Mouse (Mus musculus) liver, adult 2 months (tissue): ENCODE data around the gene March2. TPM values are rescaled to one million over a fixed set of nuclear protein-coding genes. Genes with fewer than 3 reads are reported as not detected.
A peak's percentile ranks its signal among the peaks of the same experiment; 100 is the strongest.

Experiments
- DNase-seq: peaks from one replicate; pipeline ENCODE4 v3.0.0-alpha.2; 2011; ENCODE audit warnings: low read depth, low spot score; ENCODE audit errors: extremely low read depth
- H3K27ac ChIP-seq: fragments of 200-500 bp; replicated peaks from 2 replicates; pipeline ENCODE4 v1.5.1; 2012; ENCODE audit warnings: low read depth, mild to moderate bottlenecking, control low read depth, inconsistent platforms, low read length; ENCODE audit not compliant: insufficient read depth
- H3K27me3 ChIP-seq: fragments of 200-500 bp; 2 replicates; pipeline ENCODE4 v1.6.1; 2012; ENCODE audit warnings: mild to moderate bottlenecking, moderate library complexity, low read length, inconsistent platforms; ENCODE audit not compliant: control insufficient read depth, insufficient read depth
- H3K36me3 ChIP-seq: fragments of 200-500 bp; 2 replicates; pipeline ENCODE4 v1.6.1; 2012; ENCODE audit warnings: low read length, inconsistent platforms; ENCODE audit not compliant: control insufficient read depth, insufficient read depth
- H3K4me1 ChIP-seq: fragments of 200-500 bp; 2 replicates; pipeline ENCODE4 v1.6.1; 2011; ENCODE audit warnings: low read length; ENCODE audit not compliant: control insufficient read depth, insufficient read depth
- H3K4me3 ChIP-seq: fragments of 200-500 bp; 2 replicates; pipeline ENCODE4 v1.5.1; 2011; ENCODE audit warnings: low read depth, mild to moderate bottlenecking, control low read depth, low read length, moderate library complexity; ENCODE audit not compliant: insufficient read depth
- H3K79me2 ChIP-seq: fragments of 200-500 bp; 2 replicates; pipeline ENCODE4 v1.6.1; 2012; ENCODE audit warnings: inconsistent platforms, mild to moderate bottlenecking, low read length, moderate library complexity; ENCODE audit not compliant: control insufficient read depth, insufficient read depth
- H3K9ac ChIP-seq: fragments of 200-500 bp; 2 replicates; pipeline ENCODE4 v1.6.1; 2012; ENCODE audit warnings: low read depth, mild to moderate bottlenecking, control low read depth, inconsistent platforms, low read length
- CTCF ChIP-seq: fragments of 200-500 bp; IDR thresholded peaks from 2 replicates; pipeline ENCODE4 v1.5.1; 2011; ENCODE audit warnings: low read depth, low read length, control low read depth
- POLR2A ChIP-seq: fragments of 200-500 bp; IDR thresholded peaks from 2 replicates; pipeline ENCODE4 v1.6.1; 2011; ENCODE audit warnings: low read length, control low read depth; ENCODE audit not compliant: insufficient read depth; ENCODE audit errors: extremely low read depth
- WGBS: fragments of 180-500 bp; shearing (Covaris S2); methylation state at CpG from one replicate; pipeline ENCODE4 v1.1.7; 2018; 5-methylcytosine and 5-hydroxymethylcytosine counted together
- polyA plus RNA-seq: library from polyadenylated mRNA; depleted of rRNA; stranded (reverse); fragments of >200 nt; gene quantifications from 2 replicates; pipeline ENCODE4 v1.2.3, GENCODE M21; 2012
- total RNA-seq: library from RNA; depleted of rRNA; stranded (reverse); fragments of >200 nt; gene quantifications from 2 replicates; pipeline ENCODE4 v1.2.3, GENCODE M21; 2014

March2 gene
- total and polyA plus RNA-seq, 2 experiments, result 71.2 to 92.3 TPM

GRCm38 (mm10) chr17:33673837-33674236 is 44.6 kb downstream of the March2 start:
- no peak overlapping the region for H3K4me3 ChIP-seq
- H3K4me1 ChIP-seq, result peaks cover 14% of the 10 kb centered on the region; the same call in 1 of the 2 replicates
- H3K27ac ChIP-seq, result no peak overlapping the region
- no peaks in the 10 kb centered on the region for H3K27me3 ChIP-seq
- H3K9ac ChIP-seq, result no peak overlapping the region
- 78% methylated on average over 1 of the region's 1 CpGs for WGBS
- DNase-seq, result no peak
- H3K36me3 ChIP-seq, result peaks cover 25% of the 10 kb centered on the region
- peaks cover 22% of the 10 kb centered on the region; the same call in 1 of the 2 replicates for H3K79me2 ChIP-seq
- no peak for TF ChIP-seq CTCF
- TF ChIP-seq POLR2A, result no peak

GRCm38 (mm10) chr17:33669681-33670080 is 48.8 kb downstream of the March2 start:
- H3K4me1 ChIP-seq, result peaks cover 18% of the 10 kb centered on the region

GRCm38 (mm10) chr17:33666813-33667212 is 51.7 kb downstream of the March2 start:
- no peak overlapping the region for H3K9ac ChIP-seq
- H3K27ac ChIP-seq, result 0 out of 2 replicates have a peak overlapping the region, but pooled peaks have one; percentile 4
- no peak for TF ChIP-seq CTCF
- TF ChIP-seq POLR2A, result no peak
- peaks cover 46% of the 10 kb centered on the region for H3K36me3 ChIP-seq
- H3K79me2 ChIP-seq, result peaks cover 9% of the 10 kb centered on the region; the same call in 1 of the 2 replicates
- H3K27me3 ChIP-seq, result no peaks in the 10 kb centered on the region
- H3K4me1 ChIP-seq, result peaks cover 15% of the 10 kb centered on the region
- DNase-seq, result peak; percentile 60
- H3K4me3 ChIP-seq, result no peak overlapping the region
- 26% methylated on average over 3 of the region's 3 CpGs for WGBS

More at GRCm38 (mm10) chr17:33669681-33670080, 48.8 kb downstream of the March2 start:
- H3K79me2 ChIP-seq, result peaks cover 15% of the 10 kb centered on the region; the same call in 1 of the 2 replicates
- 95% methylated on average over 3 of the region's 3 CpGs for WGBS
- no peak overlapping the region for H3K27ac ChIP-seq
- no peak overlapping the region for H3K4me3 ChIP-seq
- H3K27me3 ChIP-seq, result no peaks in the 10 kb centered on the region
- H3K9ac ChIP-seq, result no peak overlapping the region
- TF ChIP-seq CTCF, result no peak
- TF ChIP-seq POLR2A, result no peak
- peaks cover 30% of the 10 kb centered on the region for H3K36me3 ChIP-seq
- DNase-seq, result no peak

- no peak for DNase-seq
- Histone ChIP-seq H3K27me3 (no peaks in the 10 kb centered on the region), H3K27ac (no peak overlapping the region), H3K79me2 (no peaks in the 10 kb centered on the region), H3K9ac (no peak overlapping the region), H3K4me1 (no peaks in the 10 kb centered on the region), H3K4me3 (no peak overlapping the region), H3K36me3 (peaks cover 71% of the 10 kb centered on the region)
- 98% methylated on average over 34 of the region's 34 CpGs for WGBS
- TF ChIP-seq POLR2A, result no peak
Measured at GRCm38 (mm10) chr17:33649781-33650475, 68.5 kb downstream of the March2 start.

GRCm38 (mm10) chr17:33645073-33645472 is 73.4 kb downstream of the March2 start:
- no peak for TF ChIP-seq CTCF
- no peak for TF ChIP-seq POLR2A
- Histone ChIP-seq H3K4me3 (no peak overlapping the region), H3K4me1 (no peaks in the 10 kb centered on the region), H3K27ac (no peak overlapping the region), H3K79me2 (no peaks in the 10 kb centered on the region), H3K27me3 (no peaks in the 10 kb centered on the region), H3K9ac (no peak overlapping the region), H3K36me3 (peaks cover 42% of the 10 kb centered on the region)
- 94% methylated on average over 8 of the region's 8 CpGs for WGBS
- DNase-seq, result no peak

- Histone ChIP-seq H3K79me2 (no peaks in the 10 kb centered on the region), H3K9ac (no peak overlapping the region), H3K4me1 (no peaks in the 10 kb centered on the region), H3K4me3 (no peak overlapping the region), H3K27me3 (no peaks in the 10 kb centered on the region), H3K36me3 (peaks cover 32% of the 10 kb centered on the region), H3K27ac (no peak overlapping the region)
- WGBS, result 95% methylated on average over 4 of the region's 4 CpGs
- TF ChIP-seq POLR2A (no peak), CTCF (no peak)
- DNase-seq, result no peak
Measured at GRCm38 (mm10) chr17:33644068-33644467, 74.4 kb downstream of the March2 start.
